Mouse (Mus musculus): ENCODE measurements around the gene Gm9887. TPM values are rescaled to one million over a fixed set of nuclear protein-coding genes. Genes with fewer than 3 reads are reported as not detected.

Gene Gm9887
- not detected in 2 replicates for polyA plus RNA-seq (2011; ENCODE audit: insufficient read depth, insufficient read length, low replicate concordance, missing spikeins)

DNA sequence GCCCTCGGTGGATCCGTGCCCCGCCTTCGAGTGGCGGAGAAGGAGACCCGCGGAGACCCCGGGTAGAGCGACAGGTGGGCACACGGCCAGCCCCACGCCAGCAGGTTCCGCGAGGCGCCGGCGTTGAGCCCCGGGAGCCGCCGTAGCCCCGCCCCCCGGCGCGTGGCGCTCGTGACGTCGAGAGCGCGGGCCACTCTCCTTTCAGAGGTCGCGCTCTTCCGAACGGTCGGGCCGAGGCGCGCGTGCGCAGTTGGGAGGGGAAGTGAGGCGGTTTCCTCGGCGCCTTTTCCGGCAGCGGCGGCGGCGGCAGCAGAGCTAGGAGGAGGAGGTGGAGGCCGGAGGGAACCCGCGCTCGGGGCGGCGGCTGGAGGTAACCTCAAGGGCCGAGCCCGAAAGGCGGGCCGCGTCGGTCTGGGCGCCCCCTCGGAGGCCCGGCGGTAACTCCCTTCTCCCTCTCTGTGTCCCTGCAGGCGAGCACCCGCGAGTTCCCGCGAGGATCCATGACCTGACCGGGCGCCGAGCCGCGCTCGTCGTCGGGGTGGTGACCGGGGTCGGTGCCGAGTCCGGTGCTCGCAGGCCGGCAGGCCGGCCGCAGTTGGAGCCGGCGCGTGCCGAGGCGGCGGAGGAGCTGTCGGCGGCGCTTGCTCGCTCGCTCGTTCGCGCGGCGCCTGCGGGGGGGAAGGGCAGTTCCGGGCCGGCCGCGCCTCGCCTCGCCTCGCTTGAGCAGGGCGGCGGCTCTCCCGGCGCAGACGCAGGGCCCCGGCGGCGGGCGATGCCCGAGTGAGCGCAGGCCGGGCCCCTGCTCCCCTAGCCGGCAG is at the start of gene Gm9887, which contains the start of gene Arf6:
TSS of gene Gm9887 (minus strand) at position 605 of the 818 bp plus-strand sequence.
TSS of gene Arf6 (plus strand) at position 297 of the 818 bp plus-strand sequence.
- peak within 1 kb of the TSS; percentile 100 for H3K27ac ChIP-seq (ENCODE audit: control insufficient read depth, insufficient read depth, low read depth, low read length, poor library complexity)
- WGBS, result under 1% methylated on average over 119 of the region's 121 CpGs
- peak; percentile 88; the same call in 1 of the 2 replicates for TF ChIP-seq POLR2A (IDR thresholded peaks at IDR 0.05; ENCODE audit: borderline replicate concordance, control insufficient read depth, low read depth, low read length)
- no peak for TF ChIP-seq CTCF (IDR thresholded peaks at IDR 0.05; ENCODE audit: control insufficient read depth, insufficient read depth, low read length)
- H3K4me1 ChIP-seq (ENCODE audit: control insufficient read depth, insufficient read depth, low read length), result no peaks in the 10 kb centered on the region
- peak within 1 kb of the TSS; percentile 85 for H3K4me3 ChIP-seq (replicated peaks; ENCODE audit: control insufficient read depth, low read depth, low read length)

- TF ChIP-seq CTCF (IDR thresholded peaks at IDR 0.05; ENCODE audit: control insufficient read depth, insufficient read depth, low read length) (no peak), POLR2A (IDR thresholded peaks at IDR 0.05; ENCODE audit: borderline replicate concordance, control insufficient read depth, low read depth, low read length) (no peak)
Measured at GRCm38 (mm10) chr12:69420716-69421115, 48.5 kb upstream of the Gm9887 start.

GRCm38 (mm10) chr12:69419606-69420005 is 47.3 kb upstream of the Gm9887 start:
- TF ChIP-seq POLR2A (IDR thresholded peaks at IDR 0.05; ENCODE audit: borderline replicate concordance, control insufficient read depth, low read depth, low read length) (no peak), CTCF (IDR thresholded peaks at IDR 0.05; ENCODE audit: control insufficient read depth, insufficient read depth, low read length) (no peak)
- Histone ChIP-seq H3K4me1 (ENCODE audit: control insufficient read depth, insufficient read depth, low read length) (peaks cover 3% of the 10 kb centered on the region; the same call in 1 of the 2 replicates), H3K4me3 (replicated peaks; ENCODE audit: control insufficient read depth, low read depth, low read length) (no peak overlapping the region), H3K27ac (ENCODE audit: control insufficient read depth, insufficient read depth, low read depth, low read length, poor library complexity) (no peak overlapping the region)
- 62% methylated on average over 4 of the region's 4 CpGs for whole genome bisulfite sequencing

More at GRCm38 (mm10) chr12:69420716-69421115, 48.5 kb upstream of the Gm9887 start:
- Histone ChIP-seq H3K4me1 (ENCODE audit: control insufficient read depth, insufficient read depth, low read length) (peaks cover 3% of the 10 kb centered on the region; the same call in 1 of the 2 replicates), H3K4me3 (replicated peaks; ENCODE audit: control insufficient read depth, low read depth, low read length) (no peak overlapping the region), H3K27ac (ENCODE audit: control insufficient read depth, insufficient read depth, low read depth, low read length, poor library complexity) (no peak overlapping the region)
- 10% methylated on average over 3 of the region's 3 CpGs for WGBS

DNA sequence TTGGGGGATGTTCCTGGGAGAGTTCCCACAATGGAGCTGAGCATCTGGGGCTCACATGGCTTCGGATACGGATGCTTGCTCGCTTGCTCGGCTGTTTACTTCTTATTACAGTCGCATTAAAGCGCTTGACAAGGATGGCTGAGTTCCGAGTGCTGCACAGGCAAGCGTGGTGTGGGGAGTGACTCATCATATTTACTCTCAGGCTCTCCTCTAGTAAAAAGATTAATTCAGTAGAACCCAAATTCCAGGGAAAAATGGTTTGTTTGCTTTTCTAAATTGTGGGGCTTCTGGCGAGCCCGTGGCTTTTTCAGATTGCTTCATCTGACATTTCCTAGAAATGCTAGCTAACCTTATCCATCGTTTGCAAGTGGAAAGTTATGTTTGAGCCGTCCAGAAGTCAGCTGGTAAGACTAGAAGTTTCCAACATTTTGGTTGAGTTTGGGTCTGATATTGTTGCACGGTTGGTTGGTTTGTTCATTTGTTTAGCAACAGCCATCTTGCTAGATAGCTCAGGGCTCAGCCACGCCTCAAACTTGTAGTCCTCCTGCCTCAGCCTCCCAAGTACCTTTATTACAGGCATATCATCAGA is 46.9 kb upstream of the Gm9887 start:
- 20% methylated on average over 14 of the region's 14 CpGs for WGBS
- H3K4me3 ChIP-seq (replicated peaks; ENCODE audit: control insufficient read depth, low read depth, low read length), result no peak overlapping the region
- no peak overlapping the region for H3K27ac ChIP-seq (ENCODE audit: control insufficient read depth, insufficient read depth, low read depth, low read length, poor library complexity)
- H3K4me1 ChIP-seq (ENCODE audit: control insufficient read depth, insufficient read depth, low read length), result peaks cover 3% of the 10 kb centered on the region; the same call in 1 of the 2 replicates
- no peak for TF ChIP-seq POLR2A (IDR thresholded peaks at IDR 0.05; ENCODE audit: borderline replicate concordance, control insufficient read depth, low read depth, low read length)

- WGBS, result 89% methylated on average over 13 of the region's 13 CpGs
- no peak overlapping the region for H3K4me3 ChIP-seq (replicated peaks; ENCODE audit: control insufficient read depth, low read depth, low read length)
- H3K4me1 ChIP-seq (ENCODE audit: control insufficient read depth, insufficient read depth, low read length), result peaks cover 3% of the 10 kb centered on the region; the same call in 1 of the 2 replicates
- no peak for TF ChIP-seq POLR2A (IDR thresholded peaks at IDR 0.05; ENCODE audit: borderline replicate concordance, control insufficient read depth, low read depth, low read length)
- no peak for TF ChIP-seq CTCF (IDR thresholded peaks at IDR 0.05; ENCODE audit: control insufficient read depth, insufficient read depth, low read length)
- no peak overlapping the region for H3K27ac ChIP-seq (ENCODE audit: control insufficient read depth, insufficient read depth, low read depth, low read length, poor library complexity)
Measured at GRCm38 (mm10) chr12:69418606-69419005, 46.3 kb upstream of the Gm9887 start.

GRCm38 (mm10) chr12:69417701-69418291 is 45.5 kb upstream of the Gm9887 start:
- TF ChIP-seq CTCF (IDR thresholded peaks at IDR 0.05; ENCODE audit: control insufficient read depth, insufficient read depth, low read length), result no peak
- no peak for TF ChIP-seq POLR2A (IDR thresholded peaks at IDR 0.05; ENCODE audit: borderline replicate concordance, control insufficient read depth, low read depth, low read length)
- no peak overlapping the region for H3K27ac ChIP-seq (ENCODE audit: control insufficient read depth, insufficient read depth, low read depth, low read length, poor library complexity)
- peaks cover 4% of the 10 kb centered on the region; the same call in 1 of the 2 replicates for H3K4me1 ChIP-seq (ENCODE audit: control insufficient read depth, insufficient read depth, low read length)
- H3K4me3 ChIP-seq (replicated peaks; ENCODE audit: control insufficient read depth, low read depth, low read length), result no peak overlapping the region
- WGBS, result 17% methylated on average over 9 of the region's 9 CpGs

DNA sequence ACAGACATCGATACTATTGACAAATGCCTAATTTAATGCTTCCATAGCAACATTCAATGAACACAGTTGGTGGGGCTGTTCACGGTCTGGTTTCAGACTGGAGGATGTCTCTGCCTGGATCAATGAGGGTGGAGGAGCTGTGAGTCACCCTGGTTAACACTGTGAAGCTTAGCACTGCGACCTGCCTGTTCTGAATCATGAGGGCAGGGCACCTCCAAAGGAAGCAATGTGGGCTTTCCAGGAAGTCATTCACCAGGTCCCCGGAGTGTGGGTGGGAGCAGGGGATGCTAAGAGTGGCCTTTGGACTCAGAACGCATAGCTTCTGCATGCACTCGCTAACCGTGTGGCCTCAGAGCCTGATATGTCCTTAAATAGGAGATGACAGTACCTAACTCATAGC is 44.5 kb upstream of the Gm9887 start:
- WGBS, result 34% methylated on average over 7 of the region's 7 CpGs
- Histone ChIP-seq H3K4me3 (replicated peaks; ENCODE audit: control insufficient read depth, low read depth, low read length) (no peak overlapping the region), H3K27ac (ENCODE audit: control insufficient read depth, insufficient read depth, low read depth, low read length, poor library complexity) (no peak overlapping the region), H3K4me1 (ENCODE audit: control insufficient read depth, insufficient read depth, low read length) (peaks cover 3% of the 10 kb centered on the region; the same call in 1 of the 2 replicates)
- TF ChIP-seq CTCF (IDR thresholded peaks at IDR 0.05; ENCODE audit: control insufficient read depth, insufficient read depth, low read length) (no peak), POLR2A (IDR thresholded peaks at IDR 0.05; ENCODE audit: borderline replicate concordance, control insufficient read depth, low read depth, low read length) (no peak)
